Mouse (Mus musculus): ENCODE measurements around the gene Hprt.

Gene Hprt

DNA sequence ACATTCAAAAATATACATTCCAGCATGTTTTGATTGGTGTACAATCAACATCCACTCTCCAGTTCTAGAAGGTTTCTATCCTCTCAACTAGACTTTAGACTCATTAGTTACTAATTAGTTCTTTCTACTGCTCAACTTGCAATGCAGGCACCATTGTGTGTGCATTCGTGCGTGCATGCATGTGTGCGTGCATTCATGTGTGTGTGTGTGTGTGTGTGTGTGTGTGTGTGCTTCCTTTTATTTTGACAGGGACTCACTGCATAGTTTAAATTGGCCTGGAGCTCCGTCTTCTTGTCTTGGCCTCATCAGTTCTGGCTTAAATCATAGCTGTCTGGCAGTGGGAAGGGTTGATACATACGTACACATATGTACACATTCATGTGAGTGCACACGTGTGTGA lies 53.1 kb downstream of the Hprt start:
- no peak for DNase-seq (ENCODE audit: low read depth, low spot score)

DNA sequence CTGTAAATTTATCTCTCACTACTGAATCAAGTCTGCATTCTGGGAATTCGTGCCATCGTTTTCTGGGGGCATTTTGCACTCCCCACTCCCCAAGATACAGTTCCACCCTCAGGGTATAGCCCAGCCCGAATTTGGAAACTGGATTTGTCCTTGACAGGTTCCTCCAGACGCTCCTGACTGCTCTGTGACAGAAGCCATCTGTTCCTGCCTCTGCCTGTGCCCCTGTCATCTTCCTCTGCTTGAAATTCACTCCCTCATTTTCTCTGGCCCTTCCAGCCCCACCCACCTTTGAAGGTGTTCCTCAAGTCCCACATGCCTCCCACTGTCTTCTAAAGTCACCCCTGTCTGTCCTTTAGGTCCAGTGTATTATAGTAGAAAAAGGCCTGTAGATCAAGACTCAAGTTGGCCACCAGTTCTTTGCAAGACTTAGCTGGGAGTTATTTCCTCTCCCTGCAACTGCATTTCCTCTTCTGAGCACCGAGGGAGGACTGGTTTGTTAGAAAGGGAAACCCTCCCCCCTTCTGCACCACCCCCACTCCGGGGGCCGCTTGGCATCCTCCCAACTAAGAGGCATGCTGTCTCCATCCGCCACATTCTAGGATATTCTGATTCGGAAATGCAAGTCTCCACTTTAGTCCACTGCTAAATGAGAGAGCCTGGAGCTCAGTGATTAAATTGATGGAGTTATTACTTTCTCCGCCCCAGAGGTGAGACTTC lies 57.4 kb downstream of the Hprt start:
- DNase-seq (ENCODE audit: low read depth, low spot score) = no peak

DNA sequence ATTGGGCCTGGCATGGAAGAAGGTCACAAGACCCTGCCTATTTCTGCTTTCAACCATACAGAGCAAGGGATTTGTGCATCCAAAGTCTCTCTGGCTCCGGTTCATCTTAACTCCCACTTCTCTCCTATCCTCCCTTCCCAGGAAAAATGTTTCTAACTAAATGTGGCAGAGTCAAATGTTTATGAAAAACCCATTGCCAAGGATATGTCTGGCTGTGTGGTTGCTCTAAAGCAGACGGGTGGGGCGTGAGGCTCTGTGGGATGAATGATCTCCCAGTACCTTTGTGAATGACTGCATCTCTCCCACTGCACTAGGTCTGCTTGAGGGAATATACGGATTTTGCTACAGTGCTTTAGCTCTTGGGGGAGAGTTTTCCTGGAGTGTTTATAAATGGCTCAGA lies 58.1 kb downstream of the Hprt start:
- DNase-seq (ENCODE audit: low read depth, low spot score) = no peak

DNA sequence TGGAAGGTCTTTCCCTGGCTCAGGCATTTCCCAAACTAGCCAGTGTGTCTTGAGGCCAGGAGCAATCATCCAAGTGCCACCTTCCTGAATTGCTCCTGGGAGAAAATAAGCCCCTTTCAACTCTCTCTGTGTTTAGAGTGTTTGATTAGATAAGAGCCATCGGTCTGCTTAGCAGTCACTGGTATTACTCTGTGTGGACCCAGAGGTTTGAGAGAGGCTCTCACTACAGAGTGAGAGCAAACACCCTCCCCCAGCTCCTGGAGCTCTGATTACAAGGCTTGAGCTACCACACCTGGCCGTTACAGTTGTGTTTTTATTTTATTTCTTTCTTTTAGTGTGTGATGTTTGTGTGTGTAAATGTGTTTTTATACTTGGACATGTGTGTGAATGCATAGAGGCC lies 59.0 kb downstream of the Hprt start:
- no peak for DNase-seq (ENCODE audit: low read depth, low spot score)

DNA sequence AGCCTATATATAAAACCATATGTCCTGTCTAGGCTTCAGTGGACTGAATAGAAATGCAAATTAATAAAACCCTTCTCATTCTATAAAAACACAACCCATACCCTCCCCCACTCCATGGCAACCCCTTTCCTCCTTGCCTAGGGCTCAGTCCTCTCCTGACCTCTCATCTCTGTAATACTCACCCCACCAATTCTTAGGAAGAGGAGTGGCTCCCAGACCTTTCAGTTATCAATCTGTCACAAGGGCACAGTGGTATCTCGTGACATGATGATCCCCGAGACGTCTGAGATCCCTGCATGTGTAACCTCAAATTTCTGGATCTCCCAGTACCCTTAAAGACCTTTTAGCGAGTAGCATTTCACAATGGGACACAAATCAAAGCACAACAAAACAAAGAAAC lies 61.3 kb downstream of the Hprt start:
- DNase-seq (ENCODE audit: low read depth, low spot score) = no peak

DNA sequence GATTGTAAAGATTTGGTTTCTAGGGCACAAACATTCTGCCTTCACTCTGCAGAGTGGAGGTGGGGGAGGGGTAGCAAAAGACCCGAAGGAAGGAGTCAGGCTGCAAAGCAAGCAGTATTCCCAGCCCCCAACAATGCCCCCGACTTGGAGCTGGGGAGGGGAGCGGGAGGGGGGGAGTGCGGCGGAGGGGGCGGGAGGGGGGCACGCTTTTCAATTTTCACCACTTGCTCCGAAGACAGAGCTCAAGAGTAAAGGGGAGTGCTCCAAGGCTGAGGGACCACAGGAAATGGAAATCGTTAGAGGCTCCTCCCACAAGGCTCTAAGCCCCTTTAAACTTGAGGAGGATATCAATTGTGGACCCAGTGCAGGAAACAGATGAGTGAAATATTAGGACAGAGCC lies 62.4 kb downstream of the Hprt start:
- no peak for DNase-seq (ENCODE audit: low read depth, low spot score)

DNA sequence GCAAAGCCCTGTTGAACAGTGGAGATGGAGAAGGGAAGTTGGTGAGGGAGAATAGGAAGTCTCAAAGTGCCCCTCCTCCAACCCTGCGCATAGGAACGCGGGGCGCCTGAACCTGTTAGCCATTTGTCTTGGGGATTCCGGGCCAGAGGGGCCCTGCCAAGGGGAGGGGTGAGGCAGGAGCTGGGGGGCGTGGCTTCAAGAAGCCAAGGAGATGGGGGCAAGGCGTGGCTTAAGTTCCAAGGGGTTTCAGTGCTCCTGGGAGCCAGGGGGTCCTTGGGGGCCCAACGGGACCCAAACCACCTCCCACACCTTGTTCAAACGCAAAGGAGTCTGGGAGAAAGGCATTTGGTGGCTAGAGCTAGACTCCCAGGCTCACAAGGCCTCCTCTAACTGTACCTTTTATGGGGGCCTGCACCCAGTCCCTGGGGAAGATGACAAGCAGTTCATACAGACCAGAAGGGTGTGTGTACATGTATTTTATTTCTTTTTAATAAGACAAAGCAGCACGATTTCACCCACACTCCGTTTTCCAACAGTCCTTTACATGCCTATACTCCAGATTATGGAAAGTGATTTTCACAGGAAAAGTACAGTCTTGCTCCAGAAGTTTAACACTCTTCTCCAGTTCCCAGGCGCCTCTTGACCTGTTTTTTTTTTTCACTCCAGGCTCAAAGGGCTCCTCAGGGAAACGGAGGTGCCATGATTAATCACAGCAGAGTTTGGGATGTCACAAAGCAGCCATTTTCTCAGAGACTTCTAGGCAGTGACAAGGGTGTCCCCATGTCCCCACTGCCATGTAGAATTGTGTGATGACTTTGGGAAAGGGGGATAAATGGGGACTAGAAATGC lies 64.9 kb downstream of the Hprt start:
- peak; percentile 80 for DNase-seq (ENCODE audit: low read depth, low spot score)

GRCm38 (mm10) chrX:53053885-53054284 lies 65.9 kb downstream of the Hprt start:
- DNase-seq (ENCODE audit: low read depth, low spot score) = no peak

- peak; percentile 38 for DNase-seq (ENCODE audit: low read depth, low spot score)
Measured at GRCm38 (mm10) chrX:53055771-53056170, 67.8 kb downstream of the Hprt start.

GRCm38 (mm10) chrX:53056627-53057026 lies 68.7 kb downstream of the Hprt start:
- peak; percentile 51 for DNase-seq (ENCODE audit: low read depth, low spot score)

- DNase-seq (ENCODE audit: low read depth, low spot score) = peak; percentile 76
Measured at GRCm38 (mm10) chrX:53057054-53057759, 69.3 kb downstream of the Hprt start.

DNA sequence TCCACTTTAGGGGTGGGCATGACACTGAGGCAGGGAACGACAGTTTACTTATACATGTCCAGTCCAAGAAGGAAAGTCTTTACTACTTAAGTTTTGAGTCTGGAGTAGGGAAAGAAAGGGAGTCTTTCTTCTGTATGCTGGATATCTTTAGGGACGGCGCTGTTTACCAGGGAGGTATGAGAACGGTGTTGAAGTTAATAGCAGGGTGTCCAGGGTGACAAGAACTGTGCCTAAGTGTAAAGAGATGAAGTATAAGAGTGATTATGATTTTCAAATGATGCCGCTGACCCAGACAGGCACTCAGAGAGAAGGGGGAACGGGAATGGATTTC lies 69.8 kb downstream of the Hprt start:
- no peak for DNase-seq (ENCODE audit: low read depth, low spot score)

DNA sequence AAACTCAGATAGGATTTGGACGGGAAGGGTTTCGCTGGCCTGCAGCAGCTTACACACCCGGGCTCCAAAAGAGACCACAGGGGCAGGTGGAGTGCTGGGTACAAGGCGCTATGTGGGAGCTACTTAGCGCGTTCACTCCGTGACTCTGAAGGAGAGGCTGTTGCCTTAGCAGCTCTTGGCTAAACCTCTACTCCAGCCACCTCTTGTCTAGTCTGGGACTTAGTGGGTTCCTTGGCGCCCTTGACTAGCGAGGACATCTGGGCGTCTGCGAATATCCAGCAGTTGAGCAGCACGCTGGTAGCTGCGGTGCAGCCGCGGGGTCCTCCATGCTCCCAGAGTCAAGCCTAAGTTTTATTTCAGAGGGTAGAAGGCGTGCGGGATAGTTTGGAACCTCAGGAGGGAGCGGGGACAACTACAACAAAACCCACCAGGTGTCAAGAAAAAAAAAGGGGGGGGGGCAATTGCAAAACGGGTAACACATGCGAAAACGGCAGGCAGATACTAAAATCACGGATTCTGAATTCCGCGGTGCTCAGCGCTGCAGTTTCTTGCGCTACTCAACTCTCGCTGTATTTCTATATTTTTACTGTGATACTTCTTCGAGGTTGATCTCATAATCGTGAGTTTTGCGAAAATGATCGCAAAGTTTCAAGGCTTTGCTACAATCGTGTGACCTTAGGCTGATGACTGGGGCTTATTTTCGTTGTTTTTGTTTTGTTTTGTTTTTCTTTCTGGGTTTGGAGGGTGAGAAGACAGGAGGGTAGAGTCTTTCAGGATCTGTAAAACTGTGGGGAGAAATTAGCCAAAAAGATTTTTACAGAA lies 70.7 kb downstream of the Hprt start:
- peak; percentile 21 for DNase-seq (ENCODE audit: low read depth, low spot score)

GRCm38 (mm10) chrX:53059426-53060007 lies 71.6 kb downstream of the Hprt start:
- no peak for DNase-seq (ENCODE audit: low read depth, low spot score)

DNA sequence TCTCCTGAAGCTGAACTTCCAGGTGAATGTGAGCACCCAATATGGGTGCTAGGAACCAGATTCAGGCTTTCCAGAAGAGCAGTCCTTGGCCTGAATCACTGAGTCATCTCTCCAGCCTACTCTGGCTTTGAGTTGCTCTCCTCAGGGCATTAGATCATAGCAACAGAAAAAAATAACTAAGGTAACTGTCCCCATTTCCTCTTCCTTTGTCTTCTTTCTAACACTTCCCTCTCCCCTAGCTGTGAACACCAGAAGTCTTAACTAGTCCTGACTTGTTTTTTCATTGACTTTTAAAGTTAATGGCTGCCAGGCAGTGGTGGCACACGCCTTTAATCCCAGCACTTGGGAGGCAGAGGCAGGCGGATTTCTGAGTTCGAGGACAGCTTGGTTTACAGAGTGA lies 76.5 kb downstream of the Hprt start:
- peak; percentile 70 for DNase-seq (ENCODE audit: low read depth, low spot score)
